Mouse (Mus musculus): ENCODE data around the gene Reln. TPM values are rescaled to one million over a fixed set of nuclear protein-coding genes. Genes with fewer than 3 reads are reported as not detected.

The Reln gene
- total RNA-seq, 2 experiments from 2014 or later = 2.0 to 2.2 TPM

GRCm38 (mm10) chr5:22224515-22224914, 120.0 kb downstream of the Reln start:
- no peak for DNase-seq (ENCODE audit: low spot score)

DNA sequence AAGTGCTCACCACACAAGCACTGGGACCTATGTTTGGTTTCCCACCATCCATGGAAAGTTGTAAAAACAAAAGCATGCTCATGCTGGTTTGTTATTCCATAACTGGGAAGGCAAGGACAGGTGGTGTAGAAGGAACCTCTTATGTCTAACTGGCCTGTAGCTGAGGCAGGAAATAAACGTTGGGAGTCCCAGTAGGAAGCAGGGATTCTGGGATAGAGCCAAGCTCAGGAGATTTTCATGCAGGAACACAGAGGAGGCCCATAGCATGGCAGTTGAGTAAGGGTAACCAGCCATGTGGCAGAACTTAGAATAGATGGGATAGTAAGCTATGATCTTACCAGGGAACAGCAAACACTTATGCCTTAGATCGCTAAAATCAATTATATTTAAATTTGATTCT, 120.6 kb downstream of the Reln start:
- DNase-seq (ENCODE audit: low spot score) = no peak

- DNase-seq (ENCODE audit: low spot score) = no peak
These were observed 136.0 kb downstream of the Reln start for GRCm38 (mm10) chr5:22208311-22209021.

GRCm38 (mm10) chr5:22197926-22198325, 146.6 kb downstream of the Reln start:
- DNase-seq (ENCODE audit: low spot score) = no peak

- DNase-seq (ENCODE audit: low spot score) = no peak
These were observed 147.6 kb downstream of the Reln start for GRCm38 (mm10) chr5:22196891-22197290.

GRCm38 (mm10) chr5:22196476-22196875, 148.0 kb downstream of the Reln start:
- DNase-seq (ENCODE audit: low spot score) = no peak

- DNase-seq (ENCODE audit: low spot score) = no peak
These were observed 149.1 kb downstream of the Reln start for GRCm38 (mm10) chr5:22195352-22195941.

DNA sequence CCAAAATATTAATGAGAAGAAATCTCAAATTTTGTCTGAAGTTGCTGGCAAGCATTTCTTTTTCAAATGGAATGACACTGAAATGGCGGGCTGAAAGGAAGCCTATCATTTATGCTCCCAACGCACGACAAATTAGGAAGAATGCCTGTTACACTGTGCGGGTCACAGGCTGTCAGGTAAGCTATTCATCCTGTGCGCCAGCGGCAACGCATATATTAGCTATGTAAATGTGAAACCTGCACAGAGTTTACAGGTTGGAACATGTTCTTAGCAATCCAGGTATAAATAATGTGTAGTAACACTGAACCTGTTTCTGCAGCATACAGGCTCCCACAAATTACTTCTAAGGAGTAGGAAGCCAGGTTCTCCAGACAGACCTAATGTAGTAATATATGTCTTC, 152.7 kb downstream of the Reln start:
- no peak for DNase-seq (ENCODE audit: low spot score)

- DNase-seq (ENCODE audit: low spot score) = no peak
These were observed 154.2 kb downstream of the Reln start for GRCm38 (mm10) chr5:22190333-22190732.

- no peak for DNase-seq (ENCODE audit: low spot score)
These were observed 156.9 kb downstream of the Reln start for GRCm38 (mm10) chr5:22187599-22187998.

DNA sequence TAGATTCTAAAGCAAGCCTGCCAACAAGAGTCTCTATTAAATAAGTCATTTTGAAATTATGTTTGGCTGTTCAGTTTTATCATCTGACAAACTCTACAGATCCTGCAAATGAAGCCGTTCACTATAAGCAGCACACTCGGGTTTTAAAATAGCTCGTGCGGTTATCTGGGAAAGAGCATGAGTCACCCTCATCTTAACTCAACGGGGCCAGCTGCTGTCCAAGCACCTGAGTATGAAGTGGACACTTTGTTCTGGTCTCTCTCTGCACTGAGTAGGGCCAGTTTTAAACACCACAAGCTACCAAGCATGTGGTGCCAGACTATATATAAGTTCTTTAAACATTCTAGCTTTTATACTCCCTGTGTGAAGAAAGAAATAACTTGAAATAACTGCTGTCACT, 168.0 kb downstream of the Reln start:
- no peak for DNase-seq (ENCODE audit: low spot score)

- no peak for DNase-seq (ENCODE audit: low spot score)
These were observed 173.2 kb downstream of the Reln start for GRCm38 (mm10) chr5:22171336-22171735.

- no peak for DNase-seq (ENCODE audit: low spot score)
These were observed 180.2 kb downstream of the Reln start for GRCm38 (mm10) chr5:22164060-22164934.

GRCm38 (mm10) chr5:22160935-22161334, 183.6 kb downstream of the Reln start:
- DNase-seq (ENCODE audit: low spot score) = no peak

DNA sequence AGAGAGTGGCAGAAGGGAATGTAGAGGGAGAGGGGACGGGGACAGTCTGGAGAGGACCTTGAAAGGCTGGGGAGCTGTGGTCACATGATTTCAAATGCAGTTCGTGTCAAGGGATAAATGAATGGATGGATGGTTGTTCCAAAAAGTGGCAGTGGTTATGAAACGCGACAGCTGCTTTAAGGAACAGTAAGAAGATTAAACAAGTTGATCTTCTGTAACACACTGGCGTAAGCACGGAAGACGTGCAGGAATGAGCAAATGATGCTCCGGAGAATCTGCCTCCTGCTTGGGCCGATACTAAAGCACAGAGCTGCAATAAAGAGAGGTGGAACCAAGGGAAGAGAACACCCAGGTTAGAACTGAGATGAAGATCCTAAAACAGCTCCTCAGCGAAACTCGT, 185.7 kb downstream of the Reln start:
- DNase-seq (ENCODE audit: low spot score) = no peak

DNA sequence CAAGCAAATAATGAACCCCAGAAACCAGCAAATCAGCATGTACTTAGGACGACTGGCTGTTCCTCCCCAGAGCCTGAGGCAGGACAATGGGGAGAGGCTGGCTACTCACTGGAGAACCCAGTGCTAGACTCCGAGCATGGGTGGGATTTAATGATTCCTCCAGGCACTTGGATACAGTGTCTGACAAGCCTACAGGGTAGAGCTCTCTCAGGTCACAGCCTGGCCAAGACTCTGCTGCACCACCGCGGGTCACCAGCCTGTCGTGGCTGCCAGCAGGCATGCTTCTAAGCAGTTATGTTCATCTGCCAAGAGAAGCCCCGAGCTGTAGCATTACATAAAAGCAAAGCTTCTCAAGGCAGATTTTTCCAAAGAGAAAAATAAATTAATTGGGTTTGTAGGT, 190.9 kb downstream of the Reln start:
- DNase-seq (ENCODE audit: low spot score) = no peak

DNA sequence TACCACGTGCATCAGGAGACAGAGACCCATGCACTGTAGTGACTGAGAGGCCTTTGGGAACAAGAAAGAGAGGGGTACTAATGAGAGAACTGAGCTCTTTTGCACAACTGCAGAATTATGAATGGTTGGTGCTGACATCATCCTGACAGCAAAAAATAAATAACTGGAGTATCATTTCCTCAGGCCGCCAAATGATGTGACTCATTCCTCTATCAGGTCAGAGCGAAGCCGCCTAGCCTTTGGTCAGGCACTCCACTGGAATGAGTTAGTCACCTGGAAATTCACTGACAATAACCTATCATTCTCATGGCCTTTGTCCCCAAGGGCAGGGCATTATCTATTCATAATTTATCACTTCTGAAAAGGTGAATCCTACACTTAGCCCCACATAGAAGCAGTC, 202.7 kb downstream of the Reln start:
- no peak for DNase-seq (ENCODE audit: low spot score)

- DNase-seq (ENCODE audit: low spot score) = no peak
These were observed 205.5 kb downstream of the Reln start for GRCm38 (mm10) chr5:22139015-22139414.

GRCm38 (mm10) chr5:22134402-22134801, 210.1 kb downstream of the Reln start:
- no peak for DNase-seq (ENCODE audit: low spot score)

DNA sequence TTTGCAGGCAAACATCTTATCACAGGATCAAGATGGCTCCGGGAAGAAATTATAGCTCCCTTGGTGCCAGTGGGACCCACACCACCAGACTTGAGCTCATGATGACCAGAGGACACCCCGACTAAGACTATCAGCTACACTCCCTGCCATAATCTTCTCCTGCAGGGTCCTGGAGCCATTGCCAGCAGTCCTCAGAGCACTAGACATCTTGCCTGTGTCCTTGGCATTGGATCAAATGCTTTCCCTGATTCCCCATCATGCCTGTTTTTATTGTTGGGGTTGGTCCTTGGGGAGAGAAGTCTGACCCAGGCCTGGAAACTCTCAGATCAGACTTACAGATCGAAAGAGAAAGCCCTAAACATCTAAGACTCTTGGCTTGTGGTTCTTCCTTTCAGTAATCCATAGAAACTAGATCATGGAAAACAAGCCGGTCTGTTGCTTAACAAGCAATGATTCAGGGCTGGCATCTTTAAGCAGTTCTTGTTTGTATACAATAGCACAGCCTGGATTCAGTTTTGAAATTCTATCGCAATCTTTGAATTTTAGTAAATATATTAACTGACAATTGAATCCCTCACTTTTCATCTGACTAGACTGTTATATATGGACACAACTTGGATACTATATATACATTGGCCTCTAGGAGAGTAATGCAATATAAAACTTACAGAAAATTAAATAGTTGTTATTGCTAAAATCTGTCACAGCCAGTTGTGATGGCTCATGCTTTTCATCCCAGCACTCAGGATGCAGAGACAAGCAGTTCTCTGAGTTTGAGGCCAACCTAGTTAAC, 212.6 kb downstream of the Reln start:
- DNase-seq (ENCODE audit: low spot score) = no peak

GRCm38 (mm10) chr5:22127583-22127982, 216.9 kb downstream of the Reln start:
- DNase-seq (ENCODE audit: low spot score) = no peak

GRCm38 (mm10) chr5:22119296-22119695, 225.2 kb downstream of the Reln start:
- DNase-seq (ENCODE audit: low spot score) = no peak
